Mouse (Mus musculus) MEL (cell line): ENCODE results near the gene Nrsn2. TPM values are rescaled to one million over a fixed set of nuclear protein-coding genes. Genes with fewer than 3 reads are reported as not detected.

Source experiments
- DNase-seq: peaks from one replicate; pipeline ENCODE4 v3.0.0; 2011; ENCODE audit warnings: low read depth, low spot score
- H3K27ac ChIP-seq: 2 replicates; pipeline ENCODE4 v1.5.1; 2012; ENCODE audit warnings: low read depth, mild to moderate bottlenecking, control low read depth, low read length, moderate library complexity; ENCODE audit not compliant: control insufficient read depth
- H3K27me3 ChIP-seq, 2 experiments: fragments of 150-350 bp in 1 of 2; sonication (generic) in 1 of 2; 2 replicates each; pipeline ENCODE4 v1.6.1; 2012; ENCODE audit warnings: low read length in 2 of 2, mild to moderate bottlenecking in 2 of 2, improper control_type of control experiment in 1 of 2, moderate library complexity in 1 of 2; ENCODE audit not compliant: insufficient read depth in 2 of 2, control insufficient read depth in 1 of 2
- H3K36me3 ChIP-seq, 2 experiments: 2 replicates each; pipeline ENCODE4 v1.6.1; 2012 to 2014; ENCODE audit warnings: low read length in 2 of 2, improper control_type of control experiment in 1 of 2, inconsistent platforms in 1 of 2, mild to moderate bottlenecking in 1 of 2; ENCODE audit not compliant: insufficient read depth in 2 of 2, control insufficient read depth in 1 of 2
- H3K4me1 ChIP-seq, 2 experiments: fragments of 150-350 bp in 1 of 2; sonication (generic) in 1 of 2; 2 replicates each; pipeline ENCODE4 v1.6.1; 2012; ENCODE audit warnings: low read length in 2 of 2, improper control_type of control experiment in 1 of 2, mild to moderate bottlenecking in 1 of 2; ENCODE audit not compliant: insufficient read depth in 2 of 2, control insufficient read depth in 1 of 2
- H3K4me3 ChIP-seq, 2 experiments: fragments of 150-350 bp in 1 of 2; sonication (generic) in 1 of 2; 2 replicates each; pipeline ENCODE4 v1.5.1; 2012; ENCODE audit warnings: low read depth in 2 of 2, low read length in 2 of 2, mild to moderate bottlenecking in 2 of 2, moderate library complexity in 2 of 2, control low read depth in 1 of 2, improper control_type of control experiment in 1 of 2; ENCODE audit not compliant: control insufficient read depth in 1 of 2, insufficient read depth in 1 of 2
- H3K79me2 ChIP-seq: 2 replicates; pipeline ENCODE4 v1.6.1; 2012; ENCODE audit warnings: mild to moderate bottlenecking, low read length, moderate library complexity; ENCODE audit not compliant: control insufficient read depth, poor library complexity, insufficient read depth
- H3K9ac ChIP-seq: 2 replicates; pipeline ENCODE4 v1.6.1; 2012; ENCODE audit warnings: low read depth, mild to moderate bottlenecking, control low read depth, low read length, moderate library complexity; ENCODE audit not compliant: control insufficient read depth, poor library complexity, severe bottlenecking
- H3K9me3 ChIP-seq: fragments of 150-350 bp; sonication (generic); replicated peaks from 2 replicates; pipeline ENCODE4 v1.6.1; 2012; ENCODE audit warnings: mild to moderate bottlenecking, low read length, improper control_type of control experiment, moderate library complexity; ENCODE audit not compliant: insufficient read depth
- BHLHE40 ChIP-seq: IDR thresholded peaks from 2 replicates; pipeline ENCODE4 v1.6.1; 2012; ENCODE audit warnings: low read depth, mild to moderate bottlenecking, inconsistent platforms, low read length, improper control_type of control experiment, borderline replicate concordance
- CHD2 ChIP-seq: IDR thresholded peaks from 2 replicates; pipeline ENCODE4 v1.6.1; 2011; ENCODE audit warnings: low read length, improper control_type of control experiment
- E2F4 ChIP-seq: IDR thresholded peaks from 2 replicates; pipeline ENCODE4 v1.6.1; 2011; ENCODE audit warnings: low read depth, low read length, improper control_type of control experiment, borderline replicate concordance
- ELF1 ChIP-seq: IDR thresholded peaks from 2 replicates; pipeline ENCODE4 v1.6.1; 2014; ENCODE audit warnings: low read depth, mild to moderate bottlenecking, inconsistent platforms, low read length, improper control_type of control experiment, moderate library complexity
- EP300 ChIP-seq, 2 experiments: IDR thresholded peaks; 2 replicates each; pipeline ENCODE4 v1.6.1; 2011; ENCODE audit warnings: improper control_type of control experiment in 2 of 2, low read length in 2 of 2, low read depth in 1 of 2, mild to moderate bottlenecking in 1 of 2
- ETS1 ChIP-seq: IDR thresholded peaks from 2 replicates; pipeline ENCODE4 v1.6.1; 2012; ENCODE audit warnings: low read depth, mild to moderate bottlenecking, inconsistent platforms, low read length, improper control_type of control experiment, moderate library complexity
- GABPA ChIP-seq: IDR thresholded peaks from 2 replicates; pipeline ENCODE4 v1.6.1; 2012; ENCODE audit warnings: low read depth, mild to moderate bottlenecking, inconsistent platforms, low read length, improper control_type of control experiment, moderate library complexity
- GATA1 ChIP-seq: IDR thresholded peaks from 2 replicates; pipeline ENCODE4 v1.6.1; 2011; ENCODE audit warnings: low read depth, low read length, improper control_type of control experiment
- HCFC1 ChIP-seq: IDR thresholded peaks from 2 replicates; pipeline ENCODE4 v1.6.1; 2012; ENCODE audit warnings: low read depth, mild to moderate bottlenecking, inconsistent platforms, low read length, improper control_type of control experiment, moderate library complexity
- JUND ChIP-seq: IDR thresholded peaks from 2 replicates; pipeline ENCODE4 v1.6.1; 2011; ENCODE audit warnings: low read depth, mild to moderate bottlenecking, improper control_type of control experiment, low read length
- MAFK ChIP-seq: IDR thresholded peaks from 2 replicates; pipeline ENCODE4 v1.6.1; 2011; ENCODE audit warnings: low read depth, mild to moderate bottlenecking, low read length, improper control_type of control experiment, borderline replicate concordance
- MAX ChIP-seq: IDR thresholded peaks from 2 replicates; pipeline ENCODE4 v1.6.1; 2011; ENCODE audit warnings: low read length, improper control_type of control experiment
- MAZ ChIP-seq: IDR thresholded peaks from 2 replicates; pipeline ENCODE4 v1.6.1; 2012; ENCODE audit warnings: low read depth, mild to moderate bottlenecking, inconsistent platforms, low read length, improper control_type of control experiment
- MEF2A ChIP-seq: IDR thresholded peaks from 2 replicates; pipeline ENCODE4 v1.6.1; 2014; ENCODE audit warnings: low read depth, mild to moderate bottlenecking, inconsistent platforms, low read length, improper control_type of control experiment; ENCODE audit not compliant: poor library complexity, insufficient replicate concordance, severe bottlenecking; ENCODE audit errors: extremely low read depth
- MXI1 ChIP-seq: IDR thresholded peaks from 2 replicates; pipeline ENCODE4 v1.6.1; 2011; ENCODE audit warnings: mild to moderate bottlenecking, low read depth, low read length, improper control_type of control experiment
- NELFE ChIP-seq: IDR thresholded peaks from 2 replicates; pipeline ENCODE4 v1.6.1; 2011; ENCODE audit warnings: low read depth, low read length, improper control_type of control experiment
- NRF1 ChIP-seq: IDR thresholded peaks from 2 replicates; pipeline ENCODE4 v1.6.1; 2014; ENCODE audit warnings: low read depth, mild to moderate bottlenecking, inconsistent platforms, low read length, improper control_type of control experiment, moderate library complexity; ENCODE audit not compliant: poor library complexity, insufficient read depth, severe bottlenecking
- POLR2A ChIP-seq, 2 experiments: IDR thresholded peaks; 2 replicates each; pipeline ENCODE4 v1.6.1; 2011 to 2012; ENCODE audit warnings: low read length in 2 of 2, mild to moderate bottlenecking in 2 of 2, control low read depth in 1 of 2, improper control_type of control experiment in 1 of 2, low read depth in 1 of 2, moderate library complexity in 1 of 2; ENCODE audit not compliant: control insufficient read depth in 1 of 2, insufficient read depth in 1 of 2, poor library complexity in 1 of 2
- POLR2AphosphoS2 ChIP-seq: IDR thresholded peaks from 2 replicates; pipeline ENCODE4 v1.6.1; 2011; ENCODE audit warnings: low read length, improper control_type of control experiment
- POLR2AphosphoS5 ChIP-seq: IDR thresholded peaks from 2 replicates; pipeline ENCODE4 v1.6.1; 2012; ENCODE audit warnings: low read depth, borderline replicate concordance, mild to moderate bottlenecking, inconsistent platforms, low read length, moderate library complexity, mixed read lengths
- RAD21 ChIP-seq: IDR thresholded peaks from 2 replicates; pipeline ENCODE4 v1.6.1; 2011; ENCODE audit warnings: mild to moderate bottlenecking, low read depth, low read length, improper control_type of control experiment
- RCOR1 ChIP-seq: IDR thresholded peaks from 2 replicates; pipeline ENCODE4 v1.6.1; 2012; ENCODE audit warnings: low read depth, mild to moderate bottlenecking, inconsistent platforms, low read length, improper control_type of control experiment
- SIN3A ChIP-seq: IDR thresholded peaks from 2 replicates; pipeline ENCODE4 v1.6.1; 2012; ENCODE audit warnings: low read length, improper control_type of control experiment, inconsistent platforms
- SMC3 ChIP-seq: IDR thresholded peaks from 2 replicates; pipeline ENCODE4 v1.6.1; 2011; ENCODE audit warnings: low read depth, low read length, improper control_type of control experiment
- TAL1 ChIP-seq: IDR thresholded peaks from 2 replicates; pipeline ENCODE4 v1.6.1; 2012; ENCODE audit warnings: mild to moderate bottlenecking, inconsistent platforms, low read length, moderate library complexity, mixed read lengths
- TBP ChIP-seq: IDR thresholded peaks from 2 replicates; pipeline ENCODE4 v1.8.0; 2011; ENCODE audit warnings: low read depth, low read length, improper control_type of control experiment
- TCF12 ChIP-seq: IDR thresholded peaks from 2 replicates; pipeline ENCODE4 v1.6.1; 2014; ENCODE audit warnings: low read depth, mild to moderate bottlenecking, inconsistent platforms, low read length, improper control_type of control experiment, moderate library complexity
- USF1 ChIP-seq: IDR thresholded peaks from 2 replicates; pipeline ENCODE4 v1.6.1; 2014; ENCODE audit warnings: low read depth, mild to moderate bottlenecking, inconsistent platforms, low read length, improper control_type of control experiment, moderate library complexity
- ZMIZ1 ChIP-seq: IDR thresholded peaks from 2 replicates; pipeline ENCODE4 v1.6.1; 2012; ENCODE audit warnings: low read depth, mild to moderate bottlenecking, inconsistent platforms, low read length, improper control_type of control experiment, moderate library complexity
- polyA plus RNA-seq, 2 experiments: library from polyadenylated mRNA; stranded (reverse) in 1 of 2; unstranded in 1 of 2; fragments of >175 nt in 1 of 2; fragments of >200 nt in 1 of 2; gene quantifications; 2 replicates each; pipeline versions ENCODE4 v1.2.1 to v1.2.4; 2012; ENCODE audit warnings: low replicate concordance in 2 of 2, low read depth in 1 of 2; ENCODE audit not compliant: insufficient read length in 2 of 2, insufficient read depth in 1 of 2, missing spikeins in 1 of 2
- total RNA-seq: library from RNA; depleted of rRNA; stranded (reverse); fragments of 300-350 nt; gene quantifications from 2 replicates; pipeline ENCODE4 v1.2.3, GENCODE M21; 2012

Gene Nrsn2
- total and polyA plus RNA-seq, 3 experiments, result not detected

GRCm38 (mm10) chr2:152398691-152399090, 22.3 kb upstream of the Nrsn2 start (continued):
- TF ChIP-seq MXI1 (peak; percentile 98), JUND (no peak)
- TF ChIP-seq, all 39 proteins: peak for 10

- H3K9me3 ChIP-seq, result no peaks in the 10 kb centered on the region
- H3K9ac ChIP-seq, result peak within 1 kb of the TSS; percentile 95
- H3K27me3 ChIP-seq, result no peaks in the 10 kb centered on the region
- H3K4me1 ChIP-seq, result peaks cover 0 to 21% of the 10 kb centered on the region in 2 experiments; a peak in 3 of 4 replicates
- peaks cover 14% of the 10 kb centered on the region for H3K79me2 ChIP-seq
- TF ChIP-seq CHD2 (peak; percentile 78), MAZ (peak; percentile 53; the same call in 1 of the 2 replicates), USF1 (0 out of 2 replicates have a peak, but pooled peaks have one; percentile 5), MAX (peak; percentile 55; the same call in 1 of the 2 replicates), ZMIZ1 (0 out of 2 replicates have a peak, but pooled peaks have one; percentile 55), GABPA (no peak), TAL1 (no peak), SIN3A (0 out of 2 replicates have a peak, but pooled peaks have one; percentile 43), NELFE (peak; percentile 39), E2F4 (0 out of 2 replicates have a peak, but pooled peaks have one; percentile 8), RAD21 (no peak), ELF1 (0 out of 2 replicates have a peak, but pooled peaks have one; percentile 15), TBP (0 out of 2 replicates have a peak, but pooled peaks have one; percentile 16), GATA1 (no peak), RCOR1 (no peak), MXI1 (peak; percentile 51), HCFC1 (peak; percentile 9; the same call in 1 of the 2 replicates), EP300 (IDR thresholded peaks at IDR 0.05; ENCODE audit: low read depth in 1 of 2, low read length in 2 of 2) (peak in 1 of 2 experiments; percentile 8; a peak in 1 of 4 replicates), BHLHE40 (no peak), TCF12 (no peak), POLR2AphosphoS5 (no peak), NRF1 (0 out of 2 replicates have a peak, but pooled peaks have one; percentile 21), POLR2AphosphoS2 (0 out of 2 replicates have a peak, but pooled peaks have one; percentile 32), SMC3 (no peak), MEF2A (no peak), POLR2A (IDR thresholded peaks at IDR 0.05; ENCODE audit: control insufficient read depth in 1 of 2, insufficient read depth in 1 of 2, low read depth in 1 of 2, low read length in 2 of 2, poor library complexity in 1 of 2) (peak in 1 of 2 experiments; percentile 1; a peak in 1 of 4 replicates), MAFK (no peak), ETS1 (peak; percentile 58)
- TF ChIP-seq, all 39 proteins: peak for 17
- H3K4me3 ChIP-seq, result peak within 1 kb of the TSS; percentile 85
- peak within 1 kb of the TSS; percentile 86 for H3K27ac ChIP-seq
- peak; percentile 93 for DNase-seq
- peaks cover 0 to 6% of the 10 kb centered on the region in 2 experiments; a peak in 1 of 4 replicates for H3K36me3 ChIP-seq
Measured at GRCm38 (mm10) chr2:152397680-152398435, 21.4 kb upstream of the Nrsn2 start, which contains the start of gene Sox12. Sox12 (minus strand) TSS chr2:152398063.
